ENCODE assay signal across 13 mouse cellular contexts in genomic region chr13:16705217-16706104, GRCm38 (mm10).
DNase-seq lines count a peak whose midpoint lies in the region; ATAC-seq and TF ChIP-seq lines count a peak whose summit lies in the region.
"Had no signal": no experiment of that assay in that cellular context is flagged by ENCODE, and none has a peak within 500 bp of the region (broad histone marks: within the 10 kb centered on the region; RNA-seq: fewer than 3 reads in every experiment).

No protein-coding gene starts in this region.

- no peaks in the 10 kb centered on the region for H3K27me3 ChIP-seq in forebrain, embryonic 10.5 days (ENCODE audit: poor library complexity, severe bottlenecking)
- H3K27me3 ChIP-seq in hindbrain, embryonic 15.5 days: no peaks in the 10 kb centered on the region
- no peaks in the 10 kb centered on the region for H3K27me3 ChIP-seq in midbrain, postnatal 0 days (ENCODE audit: insufficient read depth, low read length)
- H3K27me3 ChIP-seq: embryonic facial prominence, embryonic 13.5 days; heart, embryonic 13.5 days; liver, embryonic 15.5 days had no signal

- 84% methylated on average over 10 of the region's 10 CpGs for WGBS in forebrain, embryonic 10.5 days
- WGBS in hindbrain, embryonic 15.5 days: 48% methylated on average over 10 of the region's 10 CpGs
- WGBS in midbrain, postnatal 0 days: 65% methylated on average over 10 of the region's 10 CpGs

- no peak overlapping the region for H3K9ac ChIP-seq in hindbrain, embryonic 15.5 days
- H3K9ac ChIP-seq in midbrain, postnatal 0 days (replicated peaks; ENCODE audit: low read length, poor library complexity, severe bottlenecking): no peak overlapping the region
- H3K9ac ChIP-seq: embryonic facial prominence, embryonic 13.5 days; heart, embryonic 13.5 days; liver, embryonic 15.5 days had no signal

- H3K9me3 ChIP-seq in forebrain, embryonic 10.5 days: no peaks in the 10 kb centered on the region
- H3K9me3 ChIP-seq in hindbrain, embryonic 15.5 days: no peaks in the 10 kb centered on the region
- H3K9me3 ChIP-seq in midbrain, postnatal 0 days (ENCODE audit: low read length): no peaks in the 10 kb centered on the region
- H3K9me3 ChIP-seq: embryonic facial prominence, embryonic 13.5 days; heart, embryonic 13.5 days; liver, embryonic 15.5 days had no signal

- no peaks in the 10 kb centered on the region for H3K36me3 ChIP-seq in forebrain, embryonic 10.5 days (replicated peaks)
- H3K36me3 ChIP-seq in hindbrain, embryonic 15.5 days: no peaks in the 10 kb centered on the region
- H3K36me3 ChIP-seq in midbrain, postnatal 0 days (ENCODE audit: insufficient read depth, low read length): no peaks in the 10 kb centered on the region
- H3K36me3 ChIP-seq: embryonic facial prominence, embryonic 13.5 days; heart, embryonic 13.5 days; liver, embryonic 15.5 days had no signal

- peak overlapping the region; percentile 18 for H3K4me2 ChIP-seq in hindbrain, embryonic 15.5 days
- H3K4me2 ChIP-seq in midbrain, postnatal 0 days (ENCODE audit: low read depth, low read length, poor library complexity, severe bottlenecking): no peak overlapping the region
- H3K4me2 ChIP-seq: embryonic facial prominence, embryonic 13.5 days; heart, embryonic 13.5 days; liver, embryonic 15.5 days had no signal

- no peak for TF ChIP-seq CTCF in layer of hippocampus, adult 2 months (conservative IDR thresholded peaks at IDR 0.05)
- TF ChIP-seq CTCF in midbrain, postnatal 0 days (IDR thresholded peaks at IDR 0.05): no peak

- peak; percentile 90 for ATAC-seq in hindbrain, embryonic 15.5 days (ENCODE audit: low FRiP score, low read depth)
- no peak for ATAC-seq in midbrain, postnatal 0 days (ENCODE audit: low FRiP score)

- no peak overlapping the region for H3K4me3 ChIP-seq in layer of hippocampus, adult 2 months
- no peak overlapping the region for H3K4me3 ChIP-seq in forebrain, embryonic 10.5 days
- no peak overlapping the region for H3K4me3 ChIP-seq in hindbrain, embryonic 15.5 days
- no peak overlapping the region for H3K4me3 ChIP-seq in midbrain, postnatal 0 days (ENCODE audit: low read depth, low read length)
- H3K4me3 ChIP-seq: embryonic facial prominence, embryonic 13.5 days; heart, embryonic 13.5 days; liver, embryonic 15.5 days had no signal

- H3K4me1 ChIP-seq in forebrain, embryonic 10.5 days: peaks cover 6% of the 10 kb centered on the region; the same call in 1 of the 2 replicates
- no peaks in the 10 kb centered on the region for H3K4me1 ChIP-seq in hindbrain, embryonic 15.5 days (replicated peaks)
- H3K4me1 ChIP-seq in midbrain, postnatal 0 days (ENCODE audit: insufficient read depth, low read length): no peaks in the 10 kb centered on the region
- H3K4me1 ChIP-seq: liver, embryonic 15.5 days had no signal

- 0 out of 2 replicates have a peak overlapping the region, but pooled peaks have one; percentile 7 for H3K27ac ChIP-seq in layer of hippocampus, adult 2 months
- H3K27ac ChIP-seq in forebrain, embryonic 10.5 days: 0 out of 2 replicates have a peak overlapping the region, but pooled peaks have one; percentile 20
- 0 out of 2 replicates have a peak overlapping the region, but pooled peaks have one; percentile 12 for H3K27ac ChIP-seq in hindbrain, embryonic 15.5 days (replicated peaks)
- H3K27ac ChIP-seq in midbrain, postnatal 0 days (ENCODE audit: low read depth, low read length): no peak overlapping the region
- H3K27ac ChIP-seq: embryonic facial prominence, embryonic 13.5 days; heart, embryonic 13.5 days; liver, embryonic 15.5 days had no signal

- peak; percentile 8 to 14 for DNase-seq in layer of hippocampus, adult 2 months (ENCODE audit: low spot score in 2 of 2)
- no peak for DNase-seq in layer of hippocampus, postnatal 25 days (ENCODE audit: extremely low spot score in 1 of 2, low spot score in 1 of 2)
- no peak for DNase-seq in forebrain, embryonic 10.5 days (ENCODE audit: extremely low spot score, low spot score)
- DNase-seq in midbrain, postnatal 0 days (ENCODE audit: low spot score): peak; percentile 28
- no peak for DNase-seq in right cerebral cortex, postnatal 14 days
- DNase-seq in left cerebral cortex, adult 8-10 months (ENCODE audit: low spot score in 2 of 2): no peak
- no peak for DNase-seq in kidney, adult 9 months
- DNase-seq: kidney, adult 2 months; thymus, postnatal 4 days had no signal

Comparison
In these comparisons a context has a peak if more than half of its experiments do, and no peak if none do; other contexts are left out.
1. DNase-seq: peak in layer of hippocampus, adult 2 months (2 of 2) and midbrain, postnatal 0 days (single experiment); none in layer of hippocampus, postnatal 25 days (0 of 2), forebrain, embryonic 10.5 days (single experiment), right cerebral cortex, postnatal 14 days (single experiment), left cerebral cortex, adult 8-10 months (0 of 2) and kidney, adult 9 months (single experiment).